Mouse (Mus musculus) CD4-positive, CD25-positive, alpha-beta regulatory T cell, adult 2 months (primary cell): ENCODE data around the gene Car3.
A peak's percentile ranks its signal among the peaks of the same experiment; 100 is the strongest.
"Not testable (repeated sequence)": the region's sequence is repeated elsewhere in the genome, so short reads cannot be mapped to it uniquely, and the experiment has no call there.

Experiments used
- DNase-seq: peaks from one replicate; pipeline ENCODE4 v3.0.0-alpha.2; 2012; ENCODE audit warnings: low read depth, low spot score

The Car3 gene

DNA sequence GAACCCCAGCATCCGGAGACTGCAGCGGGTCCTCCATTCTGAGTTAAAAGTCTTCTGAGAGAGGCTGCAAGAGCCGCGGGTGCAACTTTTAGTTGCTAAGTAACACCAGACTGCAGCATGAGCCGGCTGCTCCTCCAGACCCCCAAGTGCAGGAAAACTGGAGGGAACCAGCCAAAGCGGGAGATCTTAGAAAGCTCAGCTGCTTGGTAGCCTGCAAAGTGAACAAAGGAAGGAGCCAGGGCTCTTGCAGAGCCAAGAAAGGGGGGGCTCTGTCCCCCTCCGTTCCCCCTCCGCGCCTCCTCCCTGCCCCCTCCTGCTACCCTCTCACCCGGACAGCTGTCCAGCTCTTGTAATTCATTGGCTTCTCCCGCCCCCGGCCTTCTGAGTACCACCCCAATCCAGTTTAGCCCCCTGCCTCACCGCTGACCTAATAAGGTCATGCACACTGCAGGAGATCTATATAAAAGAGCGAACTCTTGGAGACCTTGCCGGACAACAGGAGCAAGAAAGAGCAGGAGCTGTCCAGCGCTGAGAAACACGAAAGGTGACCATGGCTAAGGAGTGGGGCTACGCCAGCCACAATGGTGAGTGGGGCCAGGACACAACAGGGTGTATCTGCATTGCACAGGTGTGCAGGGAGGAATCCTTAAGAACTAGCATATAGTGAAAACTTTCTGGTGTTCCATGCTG lies at the start of gene Car3:
Car3 (plus strand) TSS at position 491 of the 690 bp plus-strand sequence.
- no peak for DNase-seq

DNA sequence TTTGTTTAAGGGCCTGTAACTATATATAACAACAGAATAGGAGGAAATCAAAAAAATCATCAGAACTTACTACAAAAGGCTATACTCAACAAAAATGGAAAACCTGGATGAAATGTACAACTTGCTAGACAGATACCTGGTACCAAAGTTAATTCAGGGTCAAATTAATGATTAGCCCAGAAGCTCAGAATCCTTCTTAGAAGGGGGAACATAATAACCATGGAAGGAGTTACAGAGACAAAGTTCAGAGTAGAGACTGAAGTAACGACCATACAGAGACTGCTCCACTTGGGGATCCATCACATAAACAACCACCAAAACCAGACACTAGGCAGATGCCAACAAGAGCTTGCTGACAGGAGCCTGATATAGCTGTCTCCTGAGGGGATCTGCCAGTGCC lies 47.9 kb upstream of the Car3 start:
- DNase-seq: not testable (repeated sequence)

- no peak for DNase-seq
Observed at GRCm38 (mm10) chr3:14819844-14820504, 43.3 kb upstream of the Car3 start.

DNA sequence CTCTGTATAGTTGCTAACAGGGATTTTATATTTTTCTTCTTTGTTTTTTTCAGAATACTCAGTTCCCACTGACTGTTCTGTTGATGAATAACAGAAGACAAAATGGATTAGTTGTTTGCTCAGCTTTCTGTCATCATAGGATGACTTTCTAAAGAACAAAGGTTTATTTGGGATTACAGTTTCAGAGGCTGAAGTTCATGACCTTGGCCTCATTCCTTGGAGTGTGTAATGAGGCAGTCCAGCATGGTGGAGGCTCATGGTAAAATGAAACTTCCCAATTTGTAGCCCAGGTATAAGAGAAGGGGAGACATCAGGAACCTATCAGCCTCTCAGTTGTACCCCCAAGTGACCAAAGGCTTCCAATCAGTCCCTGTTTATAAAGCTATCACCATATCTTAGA lies 34.4 kb upstream of the Car3 start:
- no peak for DNase-seq

- DNase-seq: no peak
Observed at GRCm38 (mm10) chr3:14831219-14831835, 32.0 kb upstream of the Car3 start.

- no peak for DNase-seq
Observed at GRCm38 (mm10) chr3:14832766-14833165, 30.5 kb upstream of the Car3 start.

DNA sequence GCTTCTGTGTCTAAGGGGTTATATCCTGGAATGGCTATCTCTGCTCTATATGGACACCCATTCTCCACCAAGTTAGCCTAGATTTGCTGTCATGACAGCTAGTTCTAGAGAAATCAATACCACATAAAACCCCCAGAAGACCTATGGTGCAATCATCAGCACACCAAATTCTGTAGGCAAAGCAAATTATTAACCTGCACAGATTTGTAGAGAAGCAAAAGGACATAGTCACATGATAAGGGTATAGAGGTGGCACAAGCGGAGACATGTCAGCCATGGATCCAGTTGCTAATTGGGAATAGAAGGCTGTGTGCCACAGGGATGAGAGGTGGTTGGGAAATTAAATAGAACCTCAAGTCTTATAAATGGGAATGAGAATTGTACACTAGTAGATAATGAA lies 24.4 kb upstream of the Car3 start:
- no peak for DNase-seq

GRCm38 (mm10) chr3:14839466-14840118 lies 23.7 kb upstream of the Car3 start:
- DNase-seq: no peak

DNA sequence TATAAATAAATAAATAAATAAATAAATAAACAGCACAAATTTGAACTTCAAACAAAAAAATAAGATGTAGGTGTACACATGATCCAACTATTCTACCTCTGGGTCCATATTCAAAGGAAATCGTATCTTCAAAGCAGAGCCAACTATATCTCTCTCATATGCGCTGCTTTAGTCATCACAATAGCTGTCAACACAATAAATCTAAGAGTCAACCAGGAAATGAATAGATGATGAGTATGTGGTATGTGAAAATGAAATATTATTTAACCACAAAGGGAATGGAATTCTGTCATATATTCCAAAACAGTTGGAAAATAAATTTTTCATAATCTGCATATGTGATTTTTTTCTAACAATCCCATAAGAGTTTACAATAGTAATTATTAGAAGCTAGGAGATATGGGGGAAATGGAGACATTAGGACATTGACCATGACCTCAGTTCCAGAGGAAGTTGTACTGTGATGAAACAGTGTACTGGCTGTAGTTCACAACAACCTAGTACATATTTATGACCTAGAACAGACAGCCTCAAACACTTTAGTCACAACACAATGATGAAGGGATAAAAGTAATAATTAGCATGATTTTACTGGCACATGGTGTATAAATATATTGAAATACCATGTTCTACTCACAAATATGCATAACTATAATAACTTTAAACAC lies 14.6 kb upstream of the Car3 start:
- DNase-seq: no peak

DNA sequence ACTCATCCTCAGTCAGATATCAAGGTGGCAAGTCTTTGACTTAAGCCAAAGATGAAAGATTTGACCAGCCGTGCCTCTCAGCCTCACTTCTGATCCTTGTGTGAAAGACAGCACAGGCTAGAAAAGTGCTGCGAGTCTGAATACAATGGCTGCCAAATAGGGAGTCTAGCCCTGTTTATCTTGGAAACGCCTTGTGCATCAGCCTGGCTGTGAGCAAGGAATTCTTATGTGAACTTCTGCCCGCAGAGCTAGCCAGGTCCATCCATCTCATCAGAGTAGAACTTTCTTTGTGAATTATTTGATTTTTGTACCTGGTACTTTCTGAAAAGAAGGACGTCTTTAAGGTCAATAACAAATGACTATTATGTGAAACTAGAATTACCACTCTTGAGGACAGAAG lies 9.3 kb upstream of the Car3 start:
- DNase-seq: no peak

DNA sequence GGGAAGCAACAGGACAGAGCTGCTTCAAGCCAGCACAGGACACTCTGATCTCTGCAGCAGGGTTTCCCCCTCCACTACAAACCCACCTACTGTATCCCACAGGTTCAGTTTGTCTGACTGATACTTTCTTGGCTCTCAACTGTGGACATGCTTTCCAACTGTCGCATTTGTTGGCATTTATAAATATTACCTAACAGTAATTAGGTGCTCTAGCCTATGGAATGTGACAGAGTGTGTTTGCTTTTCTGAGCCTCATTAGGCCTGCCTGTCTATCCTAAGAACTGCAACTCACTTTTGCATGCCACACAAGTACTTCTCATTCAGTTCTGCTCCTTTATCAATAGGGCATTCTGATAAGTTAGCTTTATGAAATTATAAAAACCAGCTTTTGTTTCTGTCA lies 8.9 kb upstream of the Car3 start:
- DNase-seq: no peak

GRCm38 (mm10) chr3:14857874-14858273 lies 5.4 kb upstream of the Car3 start:
- DNase-seq: no peak

GRCm38 (mm10) chr3:14860291-14860690 lies 3.0 kb upstream of the Car3 start:
- DNase-seq: no peak

GRCm38 (mm10) chr3:14861165-14861564 lies 2.1 kb upstream of the Car3 start:
- no peak for DNase-seq

- no peak for DNase-seq
Observed at GRCm38 (mm10) chr3:14861787-14862186, 1.5 kb upstream of the Car3 start.

GRCm38 (mm10) chr3:14862654-14863021 lies 674 bp upstream of the Car3 start:
- no peak for DNase-seq

DNA sequence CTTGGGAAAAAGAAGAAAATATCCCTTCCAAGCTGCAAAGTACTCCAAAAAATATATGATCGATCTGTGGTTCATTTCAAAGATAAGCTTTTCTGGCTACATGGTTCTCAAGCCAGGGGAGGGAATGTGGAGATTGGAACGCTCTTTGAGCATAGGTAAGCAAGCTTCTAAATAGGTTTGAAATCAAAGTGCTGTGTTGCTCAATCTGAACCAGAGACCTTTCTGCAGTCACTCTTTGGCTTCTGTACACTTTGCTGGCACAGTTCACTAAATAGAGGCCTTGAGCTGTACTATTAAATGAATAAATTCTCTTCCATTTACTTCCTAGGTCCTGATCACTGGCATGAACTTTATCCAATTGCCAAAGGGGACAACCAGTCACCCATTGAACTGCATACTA lies 610 bp downstream of the Car3 start:
- no peak for DNase-seq

- no peak for DNase-seq
Observed at GRCm38 (mm10) chr3:14865941-14866340, 2.6 kb downstream of the Car3 start.

- peak; percentile 88 for DNase-seq
Observed at GRCm38 (mm10) chr3:14869779-14870178, 6.5 kb downstream of the Car3 start.

- no peak for DNase-seq
Observed at GRCm38 (mm10) chr3:14870528-14870927, 7.2 kb downstream of the Car3 start.

- no peak for DNase-seq
Observed at GRCm38 (mm10) chr3:14871386-14871785, 8.1 kb downstream of the Car3 start.
